Mouse (Mus musculus) gastrocnemius, postnatal 25 days (tissue): ENCODE measurements around the gene Clec12a. TPM values are rescaled to one million over a fixed set of nuclear protein-coding genes. Genes with fewer than 3 reads are reported as not detected.
"Not testable (repeated sequence)": the region's sequence is repeated elsewhere in the genome, so short reads cannot be mapped to it uniquely, and the experiment has no call there.

Experiments
- DNase-seq: peaks from one replicate; pipeline ENCODE4 v3.0.0; 2022
- long read RNA-seq, 2 experiments: library from polyadenylated mRNA; stranded (forward); transcript quantifications; one replicate each; pipeline ENCODE4 v2.0.0; 2021
- total RNA-seq, 2 experiments: library from RNA; stranded (reverse); gene quantifications; 1 replicate in 1 of 2; 2 replicates in 1 of 2; pipeline ENCODE4 v1.2.3; 2021

Gene Clec12a
- total RNA-seq: under 1 TPM in 1 of 2 experiments, not detected in 1; 0.46 TPM
- long read RNA-seq, experiment 1: 0 reads
- long read RNA-seq, experiment 2: 0 reads

GRCm38 (mm10) chr6:129342391-129342790, at the start of gene Clec12a:
TSS of gene Clec12a (plus strand) at chr6:129342691.
- DNase-seq: not testable (repeated sequence)

DNA sequence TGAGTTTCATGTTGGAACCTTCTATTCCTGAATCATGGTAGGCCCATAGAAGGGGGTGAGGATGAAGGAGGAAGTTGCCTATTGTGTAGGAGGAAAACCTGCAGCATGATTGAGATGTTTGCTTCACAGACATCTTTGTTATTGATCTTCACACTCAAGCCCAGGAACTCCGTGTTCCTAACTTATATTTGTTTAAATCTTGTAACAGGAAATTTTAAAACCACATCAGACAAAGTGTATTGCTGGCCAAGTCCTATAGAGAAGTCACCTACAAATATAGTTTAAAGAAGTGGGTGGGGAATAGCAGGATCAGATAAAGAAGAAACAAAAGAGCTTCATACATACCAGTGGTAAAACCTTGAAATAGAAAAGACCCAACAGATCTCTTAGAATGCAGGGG, 38.3 kb upstream of the Clec12a start:
- DNase-seq: no peak

- DNase-seq: no peak
Measured at GRCm38 (mm10) chr6:129312499-129312898, 30.0 kb upstream of the Clec12a start.

- no peak for DNase-seq
Measured at GRCm38 (mm10) chr6:129314655-129315168, 27.8 kb upstream of the Clec12a start.

DNA sequence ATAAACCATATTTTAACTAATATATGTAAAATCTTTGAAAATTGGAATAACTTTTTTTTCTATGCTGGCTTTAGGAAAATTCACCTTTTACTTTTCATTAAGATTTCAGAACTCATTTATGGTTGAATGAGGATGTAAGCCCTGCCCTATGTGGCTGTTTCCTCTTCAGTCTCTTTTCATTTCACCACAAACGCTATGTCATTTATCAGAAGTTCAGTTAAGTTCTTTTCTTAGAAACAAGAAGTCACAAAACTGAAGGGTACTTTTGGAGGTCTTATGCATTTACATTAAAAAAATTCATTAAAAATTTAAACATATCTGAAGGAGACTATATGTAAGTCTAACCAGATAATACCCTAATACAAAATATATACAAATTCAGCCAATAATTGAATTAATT, 26.8 kb upstream of the Clec12a start:
- DNase-seq: no peak

- DNase-seq: no peak
Measured at GRCm38 (mm10) chr6:129316463-129316862, 26.0 kb upstream of the Clec12a start.

DNA sequence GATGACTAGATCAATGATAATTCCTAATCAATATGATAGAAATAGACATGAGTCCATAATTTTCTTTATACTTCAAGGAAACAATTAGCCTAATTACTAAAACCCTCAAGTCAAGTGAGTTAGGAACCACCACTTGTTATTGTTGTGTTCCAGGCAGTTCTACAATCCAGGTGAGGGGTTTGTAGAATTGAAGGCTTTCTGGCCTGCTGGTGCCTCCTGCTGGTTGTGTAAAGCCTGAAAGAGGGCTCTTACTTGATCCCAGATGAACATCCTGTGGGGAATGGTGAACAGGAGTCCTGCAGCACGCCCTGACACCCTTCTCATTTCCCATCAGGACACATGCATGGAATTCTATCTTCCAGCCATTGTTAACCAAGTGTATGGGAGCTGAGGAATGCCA, 24.1 kb upstream of the Clec12a start:
- DNase-seq: no peak

- DNase-seq: no peak
Measured at GRCm38 (mm10) chr6:129319331-129319730, 23.2 kb upstream of the Clec12a start.

DNA sequence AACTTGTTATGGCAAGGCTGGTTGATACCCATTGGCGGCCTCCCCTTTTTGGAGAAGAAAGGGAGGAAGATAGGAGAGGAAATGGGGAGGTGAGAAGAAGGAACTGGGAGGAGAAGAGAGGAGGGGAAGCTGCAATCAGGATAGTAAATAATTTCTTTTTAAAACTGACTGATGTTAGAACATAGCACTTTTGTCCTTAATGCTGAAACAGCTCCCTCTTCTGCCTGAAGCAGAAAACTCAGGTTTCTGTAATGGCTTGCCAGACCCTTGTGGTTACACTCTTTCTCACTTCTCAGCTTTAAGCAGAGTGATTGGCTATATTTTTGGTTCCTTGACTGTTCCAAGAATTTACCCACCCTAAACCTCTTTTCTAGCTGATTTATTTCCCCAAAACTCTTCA, 16.5 kb upstream of the Clec12a start:
- no peak for DNase-seq

DNA sequence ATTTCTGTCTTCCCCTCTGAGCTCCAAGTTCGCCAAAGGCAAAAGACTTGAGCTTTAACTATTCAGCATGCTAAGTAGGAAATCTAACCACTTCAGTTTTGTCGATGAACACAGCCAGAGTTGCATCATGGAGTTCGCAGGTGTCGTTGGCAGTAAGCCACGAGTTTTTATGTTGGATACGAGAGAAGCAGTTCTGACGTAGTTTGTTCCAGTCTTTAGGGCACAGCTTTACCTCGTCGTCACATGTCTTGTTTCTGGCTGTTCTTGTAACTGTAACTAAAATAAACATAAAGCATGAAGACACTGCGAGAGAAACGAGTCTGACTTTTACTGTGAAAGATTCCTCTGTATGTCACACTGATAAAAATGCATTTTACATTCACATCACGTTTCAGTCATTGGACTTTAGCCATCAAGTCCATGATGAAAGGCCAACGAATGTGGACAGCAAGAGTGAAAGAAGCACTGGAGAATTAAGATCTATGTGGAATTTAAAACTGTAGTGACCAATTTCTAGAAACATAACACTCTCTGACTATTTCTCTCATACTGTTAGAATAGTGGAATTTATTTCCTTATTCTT, 15.8 kb upstream of the Clec12a start:
- no peak for DNase-seq

DNA sequence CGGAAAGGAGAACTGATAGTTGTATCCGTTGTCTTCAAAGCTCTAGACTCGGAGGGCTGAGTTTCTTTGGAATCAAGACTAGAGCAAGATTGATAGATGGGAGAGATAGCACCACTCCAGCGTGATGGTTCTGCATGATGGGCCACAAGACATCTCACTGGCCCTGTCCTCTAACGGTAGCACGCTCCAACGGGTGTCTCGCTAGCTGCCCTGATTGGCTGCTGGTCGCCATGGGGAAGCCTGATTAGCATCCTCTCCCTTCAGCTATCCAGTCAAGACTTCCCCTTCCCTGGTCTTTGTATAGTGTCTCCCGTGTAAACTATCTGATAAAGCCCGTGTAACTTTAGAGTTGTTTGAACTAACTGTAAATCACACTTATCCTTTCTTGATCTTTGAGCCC, 10.9 kb upstream of the Clec12a start, which contains the start of gene 4922502D21Rik:
Gene 4922502D21Rik (minus strand): TSS at position 187 of the 400 bp plus-strand sequence.
- DNase-seq: no peak

GRCm38 (mm10) chr6:129333674-129334078, 8.8 kb upstream of the Clec12a start:
- DNase-seq: peak; percentile 21

GRCm38 (mm10) chr6:129337751-129338150, 4.7 kb upstream of the Clec12a start:
- DNase-seq: no peak

GRCm38 (mm10) chr6:129344408-129344807, 1.9 kb downstream of the Clec12a start:
- no peak for DNase-seq

DNA sequence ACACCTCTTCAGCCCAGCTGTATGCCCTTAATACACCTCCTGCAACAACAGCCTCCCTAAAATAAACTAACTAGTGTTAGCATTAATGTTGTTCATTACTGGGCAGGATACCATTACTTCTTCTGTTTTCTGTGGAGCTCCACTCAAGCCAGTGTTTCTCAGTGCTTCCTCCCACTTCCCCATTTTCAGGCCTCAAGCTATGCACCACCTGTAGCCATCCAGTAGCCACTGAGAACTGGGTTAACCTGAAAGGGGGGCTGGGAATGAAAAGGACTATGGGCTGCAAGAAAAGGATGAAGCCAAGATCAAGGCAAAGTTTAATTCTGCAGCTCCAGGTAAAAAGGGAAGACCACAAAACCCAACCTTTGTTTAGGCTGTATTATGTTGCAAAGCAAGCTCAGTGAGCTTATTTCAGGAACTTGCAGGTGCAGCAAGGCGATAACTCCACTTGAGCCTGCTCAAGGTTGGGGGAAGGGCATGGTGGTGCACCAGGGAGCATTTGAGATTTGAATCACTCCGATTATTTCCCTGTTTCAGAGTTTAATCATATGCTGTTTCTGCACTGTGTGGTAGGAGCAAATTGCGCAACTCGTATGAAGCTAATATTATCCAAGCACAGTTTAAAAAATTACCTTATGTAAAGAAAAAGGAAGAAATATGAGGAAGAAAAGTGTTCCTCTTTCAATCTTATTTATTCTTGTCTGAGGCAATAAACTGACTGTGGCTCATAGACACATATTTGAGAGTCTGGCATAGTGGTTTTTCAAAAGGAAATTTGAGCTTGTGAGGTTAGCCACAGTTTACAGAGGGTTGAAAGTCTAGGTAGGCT, 7.2 kb downstream of the Clec12a start:
- no peak for DNase-seq

- no peak for DNase-seq
Measured at GRCm38 (mm10) chr6:129351091-129351490, 8.6 kb downstream of the Clec12a start.

DNA sequence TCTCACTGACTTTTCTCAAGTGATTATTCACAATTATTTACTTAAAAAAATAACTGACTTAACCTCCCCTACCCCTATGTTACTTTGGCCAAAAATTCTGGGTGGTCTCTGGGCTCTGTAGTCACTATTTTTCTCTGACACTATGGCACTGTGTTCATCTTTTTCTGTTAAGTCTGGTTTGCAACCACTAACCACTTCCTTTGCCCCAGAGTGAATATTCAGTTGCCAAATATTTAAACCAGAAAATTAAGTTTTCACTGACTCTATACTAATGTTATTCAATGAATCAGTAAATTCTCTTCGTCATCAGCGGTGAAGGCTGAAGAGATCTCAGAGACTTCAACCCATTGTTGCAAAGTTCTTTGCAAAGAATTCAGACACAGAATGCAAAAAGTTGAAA, 13.3 kb downstream of the Clec12a start:
- DNase-seq: no peak

GRCm38 (mm10) chr6:129356430-129356829, 13.9 kb downstream of the Clec12a start:
- no peak for DNase-seq

GRCm38 (mm10) chr6:129359515-129359914, 17.0 kb downstream of the Clec12a start:
- DNase-seq: no peak

GRCm38 (mm10) chr6:129363942-129364341, 21.5 kb downstream of the Clec12a start:
- no peak for DNase-seq

DNA sequence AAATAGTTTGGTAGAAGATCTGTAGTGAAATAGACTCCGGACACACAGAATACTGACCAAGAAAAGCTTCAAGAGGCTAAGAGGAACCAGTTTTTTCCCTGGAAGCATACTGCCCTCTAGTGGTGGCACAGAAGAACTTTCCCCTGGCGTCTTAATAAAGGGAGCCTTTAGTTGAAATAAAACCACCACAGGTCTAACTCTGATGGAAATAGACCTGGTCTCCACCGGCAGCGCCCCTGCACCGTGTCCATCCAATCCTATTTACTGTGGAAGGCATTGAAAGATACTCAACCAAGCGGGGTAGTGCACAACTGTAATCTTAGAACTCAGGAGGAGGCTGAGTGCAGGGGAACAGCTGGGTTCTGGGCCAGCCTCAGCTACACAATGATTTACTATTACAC, 23.5 kb downstream of the Clec12a start:
- no peak for DNase-seq

GRCm38 (mm10) chr6:129369374-129370132, 27.1 kb downstream of the Clec12a start:
- no peak for DNase-seq
